Mouse (Mus musculus): ENCODE measurements around the gene Ampd3.

DNA sequence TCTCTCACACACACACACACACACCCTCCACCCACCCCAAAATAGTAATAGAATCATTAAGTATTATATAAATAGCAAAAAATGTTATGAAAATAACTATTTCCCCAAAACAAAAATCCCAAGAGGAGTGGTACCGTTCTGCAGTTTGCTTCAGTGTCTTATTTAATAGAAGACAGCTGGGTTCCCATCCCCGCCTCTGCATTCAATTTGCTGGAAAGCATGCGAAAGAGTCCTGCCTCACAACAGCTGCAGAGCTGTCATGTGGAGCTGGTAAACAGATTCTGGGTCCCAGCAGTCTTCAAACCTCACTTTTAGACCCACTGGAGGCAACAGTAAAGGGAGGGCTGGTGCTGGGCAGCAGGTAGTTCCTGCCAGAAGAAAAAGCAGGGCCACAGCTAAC lies 41.0 kb downstream of the Ampd3 start:
- no peak for TF ChIP-seq CTCF (conservative IDR thresholded peaks at IDR 0.05; ENCODE audit: low read length)
- TF ChIP-seq POU5F1 (IDR thresholded peaks at IDR 0.05; ENCODE audit: borderline replicate concordance, low read length), result no peak
- TF ChIP-seq NANOG (IDR thresholded peaks at IDR 0.05; ENCODE audit: borderline replicate concordance, low read length), result no peak
